Mouse (Mus musculus): ENCODE data around the gene Wdr90.

DNA sequence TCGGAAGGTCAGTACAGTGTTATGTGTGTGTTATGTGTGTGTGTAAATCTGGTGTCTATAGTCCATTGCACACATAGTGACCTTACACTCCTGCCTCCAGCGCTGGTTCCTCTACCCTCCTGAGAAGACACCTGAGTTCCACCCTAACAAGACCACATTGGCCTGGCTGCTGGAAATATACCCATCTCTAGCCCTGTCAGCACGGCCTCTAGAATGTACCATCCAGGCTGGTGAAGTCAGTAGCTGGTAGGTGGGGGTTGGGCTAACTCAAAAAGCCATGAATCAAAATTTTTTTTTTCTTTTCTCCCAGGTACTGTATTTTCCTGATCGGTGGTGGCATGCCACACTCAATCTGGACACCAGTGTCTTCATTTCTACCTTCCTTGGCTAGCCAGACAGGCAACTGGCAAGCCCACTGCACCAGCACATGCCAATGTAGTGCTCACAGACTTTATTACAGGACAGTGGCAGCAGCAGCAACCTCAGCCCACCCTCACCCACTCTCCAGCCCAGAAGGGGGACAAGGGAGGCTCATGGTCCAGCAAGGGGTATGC, 31.0 kb downstream of the Wdr90 start:
- TF ChIP-seq CTCF (IDR thresholded peaks at IDR 0.05; ENCODE audit: low read depth) = no peak
- TF ChIP-seq EP300 (IDR thresholded peaks at IDR 0.05; ENCODE audit: low read depth) = no peak

Measured in liver, postnatal 0 days (tissue).